Mouse (Mus musculus) CH12.LX (cell line): ENCODE data around the gene Gsto1. TPM values are rescaled to one million over a fixed set of nuclear protein-coding genes. Genes with fewer than 3 reads are reported as not detected.

Experiments used
- DNase-seq: peaks from one replicate; pipeline ENCODE4 v3.0.0-alpha.2; 2013; ENCODE audit errors: extremely low read depth
- H3K27ac ChIP-seq: 2 replicates; pipeline ENCODE4 v1.5.1; 2012; ENCODE audit warnings: low read depth, mild to moderate bottlenecking, control low read depth, moderate library complexity; ENCODE audit not compliant: insufficient read depth
- H3K27me3 ChIP-seq: replicated peaks from 2 replicates; pipeline ENCODE3; 2012; ENCODE audit warnings: inconsistent platforms
- H3K36me3 ChIP-seq, 2 experiments: replicated peaks in 1 of 2; 2 replicates each; pipeline versions ENCODE3 to v1.6.1; 2012; ENCODE audit warnings: inconsistent platforms in 1 of 2, low read length in 1 of 2, mild to moderate bottlenecking in 1 of 2, mixed read lengths in 1 of 2, moderate library complexity in 1 of 2; ENCODE audit not compliant: control insufficient read depth in 1 of 2, insufficient read depth in 1 of 2
- H3K4me1 ChIP-seq, 2 experiments: 2 replicates each; pipeline ENCODE4 v1.6.1; 2012; ENCODE audit warnings: inconsistent platforms in 1 of 2, moderate library complexity in 1 of 2; ENCODE audit not compliant: insufficient read depth in 2 of 2, control insufficient read depth in 1 of 2
- H3K4me2 ChIP-seq: 2 replicates; pipeline ENCODE4 v1.6.1; 2012; ENCODE audit warnings: low read depth, mild to moderate bottlenecking, control low read depth; ENCODE audit not compliant: poor library complexity, insufficient read depth, severe bottlenecking
- H3K4me3 ChIP-seq, 3 experiments: fragments of 150-350 bp in 1 of 3; sonication (generic) in 1 of 3; replicated peaks in 1 of 3; 2 replicates each; pipeline versions ENCODE3 to v1.5.1; 2011 to 2012; ENCODE audit warnings: low read depth in 2 of 3, low read length in 2 of 3, mild to moderate bottlenecking in 2 of 3, moderate library complexity in 2 of 3, control low read depth in 1 of 3, improper control_type of control experiment in 1 of 3, inconsistent platforms in 1 of 3, mixed read lengths in 1 of 3; ENCODE audit not compliant: poor library complexity in 1 of 3
- H3K79me2 ChIP-seq: replicated peaks from 2 replicates; pipeline ENCODE4 v1.6.1; 2012; ENCODE audit warnings: mild to moderate bottlenecking, moderate library complexity; ENCODE audit not compliant: control insufficient read depth, poor library complexity, insufficient read depth, severe bottlenecking; ENCODE audit errors: extremely low read depth
- H3K9ac ChIP-seq: 2 replicates; pipeline ENCODE4 v1.6.1; 2012; ENCODE audit warnings: low read depth, mild to moderate bottlenecking, control low read depth, moderate library complexity; ENCODE audit not compliant: insufficient read depth
- H3K9me3 ChIP-seq: replicated peaks from 2 replicates; pipeline ENCODE3; 2012; ENCODE audit warnings: low read length, inconsistent platforms, mixed read lengths
- BHLHE40 ChIP-seq: IDR thresholded peaks from 2 replicates; pipeline ENCODE4 v1.6.1; 2011; ENCODE audit warnings: mild to moderate bottlenecking, low read depth, low read length, improper control_type of control experiment
- CHD1 ChIP-seq: IDR thresholded peaks from 2 replicates; pipeline ENCODE4 v1.6.1; 2012; ENCODE audit warnings: low read depth, low read length, improper control_type of control experiment, inconsistent platforms
- ELF1 ChIP-seq: IDR thresholded peaks from 2 replicates; pipeline ENCODE4 v1.6.1; 2014; ENCODE audit warnings: low read depth, mild to moderate bottlenecking, inconsistent platforms, low read length, improper control_type of control experiment
- GABPA ChIP-seq: IDR thresholded peaks from 2 replicates; pipeline ENCODE4 v1.6.1; 2012; ENCODE audit warnings: low read depth, low read length, improper control_type of control experiment, inconsistent platforms; ENCODE audit not compliant: insufficient replicate concordance
- HCFC1 ChIP-seq: IDR thresholded peaks from 2 replicates; pipeline ENCODE4 v1.6.1; 2012; ENCODE audit warnings: low read depth, mild to moderate bottlenecking, inconsistent platforms, low read length, improper control_type of control experiment
- JUN ChIP-seq: IDR thresholded peaks from 2 replicates; pipeline ENCODE4 v1.6.1; 2011; ENCODE audit warnings: low read depth, mild to moderate bottlenecking, low read length, improper control_type of control experiment, moderate library complexity; ENCODE audit not compliant: insufficient read depth
- MAX ChIP-seq: IDR thresholded peaks from 2 replicates; pipeline ENCODE4 v1.6.1; 2011; ENCODE audit warnings: low read length, improper control_type of control experiment
- MAZ ChIP-seq: IDR thresholded peaks from 2 replicates; pipeline ENCODE4 v1.6.1; 2012; ENCODE audit warnings: low read depth, mild to moderate bottlenecking, inconsistent platforms, low read length, improper control_type of control experiment, moderate library complexity
- MXI1 ChIP-seq: IDR thresholded peaks from 2 replicates; pipeline ENCODE4 v1.6.1; 2011; ENCODE audit warnings: mild to moderate bottlenecking, low read depth, low read length, improper control_type of control experiment
- MYC ChIP-seq: IDR thresholded peaks from 2 replicates; pipeline ENCODE4 v1.6.1; 2011; ENCODE audit warnings: low read depth, mild to moderate bottlenecking, improper control_type of control experiment, low read length
- PAX5 ChIP-seq: IDR thresholded peaks from 2 replicates; pipeline ENCODE4 v1.6.1; 2012; ENCODE audit warnings: low read length, inconsistent platforms, mixed read lengths
- SIN3A ChIP-seq: IDR thresholded peaks from 2 replicates; pipeline ENCODE4 v1.6.1; 2012; ENCODE audit warnings: low read length, improper control_type of control experiment, inconsistent platforms
- SMC3 ChIP-seq: IDR thresholded peaks from 2 replicates; pipeline ENCODE4 v1.6.1; 2011; ENCODE audit warnings: low read depth, low read length, improper control_type of control experiment
- TBP ChIP-seq: conservative IDR thresholded peaks from 2 replicates; pipeline ENCODE4 v1.6.1; 2011; ENCODE audit warnings: low read depth, low read length, improper control_type of control experiment
- TCF12 ChIP-seq: IDR thresholded peaks from 2 replicates; pipeline ENCODE4 v1.6.1; 2014; ENCODE audit warnings: low read depth, mild to moderate bottlenecking, inconsistent platforms, low read length, improper control_type of control experiment
- USF2 ChIP-seq: conservative IDR thresholded peaks from 2 replicates; pipeline ENCODE4 v1.6.1; 2011; ENCODE audit warnings: low read depth, low read length, improper control_type of control experiment
- ZC3H11A ChIP-seq: IDR thresholded peaks from 2 replicates; pipeline ENCODE4 v1.6.1; 2012; ENCODE audit warnings: low read depth, mild to moderate bottlenecking, inconsistent platforms, low read length, improper control_type of control experiment
- ZMIZ1 ChIP-seq: IDR thresholded peaks from 2 replicates; pipeline ENCODE4 v1.6.1; 2012; ENCODE audit warnings: low read depth, mild to moderate bottlenecking, inconsistent platforms, low read length, improper control_type of control experiment
- dilution Hi-C: fragments of 300-500 bp; cut with MboI; formaldehyde crosslinking; loops from 2 replicates; pipeline ENCODE4 v1.14.3; 2020; ENCODE audit warnings: low sequenced_read_pairs; ENCODE audit not compliant: extremely low pct_unique_long_range_greater_than_20kb, extremely low pct_ligation_motif_present
- in situ Hi-C: fragments of 300-500 bp; cut with MboI; formaldehyde crosslinking; loops from 3 replicates; pipeline ENCODE4 v1.14.3; 2019; ENCODE audit warnings: low sequenced_read_pairs, low pct_ligation_motif_present, low pct_unique_long_range_greater_than_20kb, mixed read lengths
- polyA plus RNA-seq: library from polyadenylated mRNA; unstranded; fragments of >175 nt; gene quantifications from 2 replicates; pipeline ENCODE4 v1.2.1, GENCODE M21; 2012; ENCODE audit warnings: low read depth; ENCODE audit not compliant: insufficient read length
- total RNA-seq, 2 experiments: library from RNA; depleted of rRNA; stranded (reverse); fragments of 300-350 nt in 1 of 2; fragments of >200 nt in 1 of 2; gene quantifications; 2 replicates each; pipeline ENCODE4 v1.2.3; 2012 to 2014

The Gsto1 gene
- total and polyA plus RNA-seq, 3 experiments, result 86.5 to 113 (median 111) TPM

GRCm38 (mm10) chr19:47909387-47910116 is 54.8 kb downstream of the Gsto1 start:
- dilution Hi-C loops, result no loop called here
- Histone ChIP-seq H3K79me2 (peaks cover 12% of the 10 kb centered on the region), H3K4me2 (peak overlapping the region; percentile 66), H3K36me3 (peaks cover 4 to 75% of the 10 kb centered on the region in 2 experiments), H3K4me1 (peaks cover 23 to 67% of the 10 kb centered on the region in 2 experiments), H3K9me3 (no peaks in the 10 kb centered on the region), H3K9ac (peak overlapping the region; percentile 41; the same call in 1 of the 2 replicates), H3K27me3 (no peaks in the 10 kb centered on the region), H3K27ac (peak overlapping the region; percentile 44), H3K4me3 (peak overlapping the region in 2 of 3 experiments; percentile 18 to 25)
- TF ChIP-seq MYC (no peak), PAX5 (no peak), SMC3 (no peak), SIN3A (no peak), MAX (no peak), GABPA (no peak), USF2 (no peak), TCF12 (no peak), BHLHE40 (no peak), ZMIZ1 (no peak), HCFC1 (no peak), JUN (no peak), TBP (no peak), CHD1 (no peak), MXI1 (no peak), MAZ (no peak)
- in situ Hi-C loops, result no loop called here
- DNase-seq, result no peak

- H3K9ac ChIP-seq, result no peak overlapping the region
- in situ Hi-C loops (no loop called here), dilution Hi-C loops (no loop called here)
- H3K27me3 ChIP-seq, result no peaks in the 10 kb centered on the region
- TF ChIP-seq MAZ (0 out of 2 replicates have a peak, but pooled peaks have one; percentile 31), ELF1 (no peak), TCF12 (no peak), ZC3H11A (no peak)
- DNase-seq, result peak; percentile 49
- peak overlapping the region in 1 of 3 experiments; percentile 17 for H3K4me3 ChIP-seq
- no peaks in the 10 kb centered on the region for H3K9me3 ChIP-seq
- H3K27ac ChIP-seq, result peak overlapping the region; percentile 43
- H3K4me2 ChIP-seq, result peak overlapping the region; percentile 66
- H3K79me2 ChIP-seq, result peaks cover 12% of the 10 kb centered on the region
- peaks cover 4 to 73% of the 10 kb centered on the region in 2 experiments for H3K36me3 ChIP-seq
- H3K4me1 ChIP-seq, result peaks cover 23 to 71% of the 10 kb centered on the region in 2 experiments
These were observed 55.4 kb downstream of the Gsto1 start for GRCm38 (mm10) chr19:47910117-47910618.
